Mouse (Mus musculus): ENCODE data around the gene Rps11. TPM values are rescaled to one million over a fixed set of nuclear protein-coding genes. Genes with fewer than 3 reads are reported as not detected.
"Not testable (repeated sequence)": the region's sequence is repeated elsewhere in the genome, so short reads cannot be mapped to it uniquely, and the experiment has no call there.

Gene Rps11
- polyA plus RNA-seq, 1 experiment from 2014 or later: 1,388 TPM

DNA sequence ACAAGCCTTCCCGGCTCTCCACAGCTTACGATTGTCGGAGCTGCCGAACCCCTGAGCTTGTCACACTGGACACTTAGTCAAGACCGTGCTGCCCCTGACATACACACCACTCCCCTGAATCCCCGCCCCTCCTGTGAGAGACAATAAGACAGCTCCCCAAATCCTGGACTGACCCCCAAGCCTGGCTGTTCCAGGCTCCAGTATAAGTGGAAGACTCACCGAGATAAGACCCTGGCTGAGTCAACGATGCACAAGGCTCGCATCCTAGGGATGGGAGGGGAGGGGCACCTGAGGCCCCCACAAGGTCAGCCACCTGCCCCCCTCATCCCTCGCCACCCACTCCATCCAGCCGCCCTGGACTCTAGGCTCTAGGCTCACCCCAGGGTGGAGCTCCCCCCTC, 7.6 kb upstream of the Rps11 start:
- WGBS (ENCODE audit: missing documents): 94% methylated on average over 11 of the region's 11 CpGs
- Histone ChIP-seq H3K79me2 (ENCODE audit: inconsistent target) (peaks cover 17% of the 10 kb centered on the region), H3K36me3 (ENCODE audit: inconsistent target) (peaks cover 3% of the 10 kb centered on the region; the same call in 1 of the 2 replicates), H3K27ac (no peak overlapping the region), H3K4me3 (ENCODE audit: inconsistent target) (no peak overlapping the region)

DNA sequence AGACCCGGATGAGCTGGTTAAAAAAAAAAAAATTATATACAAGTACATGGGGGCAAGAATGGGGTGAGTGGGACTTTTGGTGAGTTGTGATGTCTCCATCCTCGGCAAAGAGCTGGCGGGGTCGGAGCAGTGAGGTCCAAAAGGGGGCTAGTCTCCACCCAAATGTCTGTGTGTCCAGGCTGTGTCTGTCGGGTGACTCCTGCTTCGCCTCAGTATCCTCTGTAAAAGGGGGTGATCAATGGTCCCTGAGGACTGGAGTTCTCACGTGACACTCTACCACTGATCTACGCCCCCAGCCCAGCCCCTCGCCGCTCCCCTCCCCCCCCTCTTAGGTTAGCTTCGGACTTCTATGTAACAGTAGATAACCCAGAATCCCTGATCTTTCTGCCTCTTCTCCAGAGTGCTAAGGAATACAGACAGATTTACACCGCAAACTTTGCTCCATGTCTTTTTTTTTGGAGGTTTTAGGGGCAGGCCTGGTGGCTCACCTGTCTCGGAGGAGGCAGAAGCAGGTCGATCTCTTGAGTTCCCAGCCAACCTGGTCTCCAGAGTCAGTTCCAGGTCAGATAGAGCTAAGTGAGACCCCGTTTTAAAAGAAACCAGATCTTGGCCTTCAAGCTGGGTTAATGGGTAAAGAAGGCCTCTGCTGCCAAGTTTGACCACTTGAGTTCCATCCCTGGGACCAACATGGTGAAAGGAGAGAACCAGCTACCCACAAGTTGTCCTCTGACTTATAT, 5.7 kb upstream of the Rps11 start:
- Histone ChIP-seq H3K4me3 (ENCODE audit: inconsistent target) (peak overlapping the region; percentile 62), H3K36me3 (ENCODE audit: inconsistent target) (peaks cover 21% of the 10 kb centered on the region), H3K79me2 (ENCODE audit: inconsistent target) (peaks cover 25% of the 10 kb centered on the region), H3K27ac (peak overlapping the region; percentile 85)
- WGBS (ENCODE audit: missing documents): 81% methylated on average over 15 of the region's 15 CpGs

DNA sequence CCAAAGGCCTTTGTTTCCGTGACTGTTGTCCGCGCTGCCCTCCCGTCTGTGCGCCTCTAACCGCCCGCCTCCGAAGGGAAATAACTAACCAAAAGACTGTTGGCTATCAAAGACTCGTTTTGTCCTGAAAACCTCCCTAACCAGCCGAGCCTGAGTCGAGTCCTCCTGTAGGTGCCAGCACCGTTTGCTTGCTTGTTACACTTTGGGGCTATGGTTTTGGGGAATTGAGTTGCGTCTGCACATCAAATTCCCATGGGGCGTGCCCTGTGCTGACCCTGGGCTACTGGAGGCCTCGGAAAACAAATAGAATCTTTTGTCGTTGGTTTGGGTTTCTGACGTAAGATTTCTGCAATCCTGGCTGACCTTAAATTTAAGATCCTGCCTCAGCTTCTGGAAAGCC, 5.1 kb upstream of the Rps11 start:
- H3K79me2 ChIP-seq (ENCODE audit: inconsistent target): peaks cover 25% of the 10 kb centered on the region
- WGBS (ENCODE audit: missing documents): under 1% methylated on average over 17 of the region's 17 CpGs
- H3K4me3 ChIP-seq (ENCODE audit: inconsistent target): peak overlapping the region; percentile 62
- H3K27ac ChIP-seq: peak overlapping the region; percentile 85
- H3K36me3 ChIP-seq (ENCODE audit: inconsistent target): peaks cover 21% of the 10 kb centered on the region

DNA sequence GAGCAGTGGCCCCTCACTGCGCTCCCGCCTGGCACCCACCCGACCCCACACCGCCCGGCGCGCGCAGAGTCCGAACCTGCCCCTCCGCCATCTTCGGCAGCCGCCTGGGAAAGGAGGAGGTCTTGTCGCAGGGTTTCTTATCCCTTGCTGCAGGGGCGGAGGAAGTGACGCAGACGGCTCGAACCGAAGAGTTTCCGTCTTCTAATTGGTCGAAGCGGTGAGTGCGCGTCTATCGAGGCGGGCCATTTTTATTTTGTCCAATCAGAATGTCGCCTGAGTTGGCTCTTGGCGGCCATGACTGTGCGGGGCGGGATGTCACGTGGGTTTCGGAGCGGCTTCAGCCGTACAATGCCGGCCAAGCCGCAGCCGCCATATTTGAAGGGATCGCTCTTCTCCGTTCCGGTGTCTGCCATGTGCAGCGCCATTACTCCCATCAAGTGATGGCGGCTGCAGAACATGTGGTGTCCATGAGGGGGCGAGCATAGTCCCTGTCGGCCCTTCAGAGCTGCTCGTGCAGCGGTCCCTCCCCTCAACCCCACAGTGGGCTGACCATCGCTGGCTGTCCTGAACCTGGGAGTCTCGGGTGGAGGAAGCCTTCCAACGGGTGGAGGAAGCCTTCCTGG, 4.5 kb upstream of the Rps11 start, which contains the start of gene Rpl13a:
TSS of gene Rpl13a (minus strand) at position 138 of the 623 bp plus-strand sequence.
- Histone ChIP-seq H3K4me3 (ENCODE audit: inconsistent target) (peak within 1 kb of the TSS; percentile 99), H3K36me3 (ENCODE audit: inconsistent target) (peaks cover 21% of the 10 kb centered on the region), H3K27ac (peak within 1 kb of the TSS; percentile 90), H3K79me2 (ENCODE audit: inconsistent target) (peaks cover 29% of the 10 kb centered on the region)
- under 1% methylated on average over 48 of the region's 48 CpGs for WGBS (ENCODE audit: missing documents)

DNA sequence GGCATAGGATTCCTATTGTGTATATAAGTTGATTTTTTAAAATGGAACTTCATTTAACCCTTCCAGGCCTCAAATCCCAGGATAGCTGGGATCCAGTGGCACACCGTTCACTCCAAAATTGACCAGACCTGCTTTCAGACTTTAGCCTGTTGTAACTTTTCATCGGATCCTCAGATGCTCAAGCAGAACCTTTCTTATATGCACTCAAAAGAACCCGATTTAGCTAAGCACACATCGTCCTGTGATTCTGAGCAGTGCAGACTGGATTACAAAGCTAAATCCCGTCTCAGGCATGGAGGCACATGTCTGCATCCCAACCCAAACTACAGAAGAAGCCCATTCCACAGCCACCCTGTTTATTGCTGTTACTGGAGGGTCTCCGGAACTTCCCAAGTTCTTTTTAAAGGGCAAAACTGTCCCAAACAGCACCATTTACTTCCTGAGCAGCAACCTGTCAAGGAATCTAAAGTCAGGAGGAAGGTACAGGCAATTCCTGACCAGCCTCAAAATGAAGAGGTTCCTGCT, 3.5 kb upstream of the Rps11 start:
- peak overlapping the region; percentile 99 for H3K4me3 ChIP-seq (ENCODE audit: inconsistent target)
- peaks cover 23% of the 10 kb centered on the region for H3K36me3 ChIP-seq (ENCODE audit: inconsistent target)
- peaks cover 39% of the 10 kb centered on the region for H3K79me2 ChIP-seq (ENCODE audit: inconsistent target)
- under 1% methylated on average over 6 of the region's 6 CpGs for WGBS (ENCODE audit: missing documents)
- peak overlapping the region; percentile 90 for H3K27ac ChIP-seq

DNA sequence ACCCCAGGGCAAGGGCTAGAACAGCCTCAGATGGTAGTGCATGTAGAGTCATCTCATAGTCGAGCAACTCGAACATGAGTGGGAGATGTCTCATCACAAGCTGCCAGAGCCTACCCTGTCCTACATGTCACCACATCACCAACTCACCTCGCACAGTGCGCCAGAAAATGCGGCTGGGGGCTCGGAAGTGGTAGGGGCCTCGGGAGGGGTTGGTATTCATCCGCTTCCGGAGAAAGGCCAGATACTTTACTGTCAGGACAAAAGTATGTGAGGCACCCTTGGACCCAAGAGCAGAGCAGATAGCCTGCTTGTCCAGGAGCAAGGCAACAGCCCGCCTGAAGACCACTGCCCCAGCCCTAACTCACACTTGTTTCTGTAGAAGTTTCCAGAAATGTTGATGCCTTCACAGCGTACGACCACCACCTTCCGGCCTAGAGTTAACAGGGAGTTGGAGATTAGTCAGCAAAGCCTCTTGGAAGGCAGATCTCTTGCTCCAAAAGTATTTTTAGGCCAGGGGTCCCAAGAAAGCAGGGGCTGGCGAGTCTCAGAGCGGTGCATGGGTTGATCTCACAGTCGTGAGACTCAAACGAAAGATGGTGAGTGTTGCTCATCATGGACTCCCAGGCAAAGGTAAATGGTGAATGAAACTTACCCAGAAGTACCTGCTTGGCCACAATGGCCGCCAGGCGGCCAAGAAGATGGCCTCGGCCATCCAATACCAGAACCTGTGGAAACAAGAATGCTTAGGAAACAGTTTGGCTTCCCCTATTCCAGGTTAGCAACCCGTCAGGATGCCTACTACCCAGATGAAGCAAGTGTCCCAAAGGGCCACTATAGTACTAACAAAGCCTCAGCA, 2.8 kb upstream of the Rps11 start:
- 56% methylated on average over 21 of the region's 21 CpGs for WGBS (ENCODE audit: missing documents)
- peak overlapping the region; percentile 99 for H3K4me3 ChIP-seq (ENCODE audit: inconsistent target)
- peaks cover 30% of the 10 kb centered on the region for H3K36me3 ChIP-seq (ENCODE audit: inconsistent target)

DNA sequence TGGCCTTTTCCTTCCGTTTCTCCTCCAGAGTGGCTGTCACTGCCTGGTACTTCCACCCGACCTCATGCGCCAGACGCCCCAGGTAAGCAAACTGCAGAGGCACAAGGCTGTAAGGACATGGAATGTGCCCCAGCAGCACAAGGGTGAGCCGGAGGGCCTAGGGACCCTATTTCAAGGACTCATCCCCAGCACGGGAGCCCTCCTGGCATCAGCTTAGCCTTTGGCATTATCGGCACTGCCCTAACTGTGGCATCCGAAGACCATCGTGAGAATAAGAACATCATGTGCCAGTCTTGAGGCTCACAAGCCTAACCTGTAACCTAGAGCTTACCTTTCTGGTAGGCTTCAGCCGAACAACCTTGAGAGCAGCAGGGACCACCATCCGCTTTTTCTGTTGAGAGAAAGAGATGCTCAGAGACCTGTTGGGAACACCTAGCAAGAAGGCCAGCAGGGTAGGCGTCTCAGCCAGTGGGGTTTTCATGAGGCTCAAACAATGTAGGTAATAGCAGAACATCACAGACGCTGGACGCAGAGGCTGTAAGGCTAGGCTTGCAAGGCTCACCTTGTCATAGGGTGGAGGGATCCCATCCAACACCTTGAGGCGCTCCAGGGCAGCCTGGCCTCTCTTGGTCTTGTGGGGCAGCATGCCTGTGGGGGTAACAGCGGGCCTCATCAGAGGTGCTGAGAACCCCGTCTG, 2.1 kb upstream of the Rps11 start:
- Histone ChIP-seq H3K79me2 (ENCODE audit: inconsistent target) (peaks cover 43% of the 10 kb centered on the region), H3K36me3 (ENCODE audit: inconsistent target) (peaks cover 38% of the 10 kb centered on the region), H3K27ac (peak overlapping the region; percentile 90; the same call in 1 of the 2 replicates), H3K4me3 (ENCODE audit: inconsistent target) (no peak overlapping the region)
- 88% methylated on average over 17 of the region's 17 CpGs for WGBS (ENCODE audit: missing documents)

More for the DNA sequence above, 2.8 kb upstream of the Rps11 start:
- Histone ChIP-seq H3K27ac (peak overlapping the region; percentile 90), H3K79me2 (ENCODE audit: inconsistent target) (peaks cover 43% of the 10 kb centered on the region)

DNA sequence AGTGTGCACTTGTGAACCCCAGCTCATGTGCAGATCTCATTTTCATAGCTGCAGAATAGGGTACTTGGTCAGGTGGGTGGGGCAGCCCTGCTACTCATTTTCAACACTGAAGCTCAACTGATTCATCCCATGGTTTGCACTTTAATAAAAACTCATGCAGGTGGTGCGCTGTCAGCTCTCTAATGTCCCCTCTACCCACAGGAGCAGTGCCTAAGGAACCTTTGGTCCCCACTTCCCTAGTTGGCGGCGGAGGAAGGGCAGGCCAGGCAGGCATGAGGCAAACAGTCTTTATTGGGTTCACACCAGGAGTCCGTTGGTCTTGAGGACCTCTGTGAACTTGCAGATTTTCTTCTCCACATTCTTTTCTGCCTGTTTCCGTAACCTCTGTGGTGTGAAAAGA, 1.4 kb upstream of the Rps11 start:
- H3K4me3 ChIP-seq (ENCODE audit: inconsistent target); H3K27ac ChIP-seq: not testable (repeated sequence)
- peaks cover 44% of the 10 kb centered on the region for H3K36me3 ChIP-seq (ENCODE audit: inconsistent target)
- peaks cover 43% of the 10 kb centered on the region for H3K79me2 ChIP-seq (ENCODE audit: inconsistent target)
- WGBS (ENCODE audit: missing documents): 74% methylated on average over 5 of the region's 5 CpGs

DNA sequence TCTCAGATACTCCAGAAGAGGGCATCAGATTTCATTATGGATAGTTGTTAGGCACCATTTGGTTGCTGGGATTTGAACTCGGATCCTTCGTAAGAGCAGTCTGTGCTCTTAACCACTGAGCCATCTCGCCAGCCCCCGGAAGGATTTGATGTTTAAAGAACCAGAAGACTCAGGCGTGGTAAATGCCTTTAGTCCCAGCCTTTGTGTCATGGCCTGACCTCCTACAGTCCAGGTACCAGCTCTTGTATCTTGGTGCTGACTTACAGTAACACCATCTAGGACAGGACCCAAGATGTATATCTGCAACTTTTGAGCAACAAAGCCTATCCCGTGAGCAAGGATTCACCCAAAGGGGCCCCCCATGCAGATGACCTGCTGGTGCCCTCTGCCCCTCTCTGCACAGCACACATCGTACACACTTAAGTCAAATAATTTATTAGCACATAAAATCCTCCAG, 933 bp upstream of the Rps11 start:
- WGBS (ENCODE audit: missing documents): 85% methylated on average over 7 of the region's 7 CpGs
- peaks cover 49% of the 10 kb centered on the region for H3K36me3 ChIP-seq (ENCODE audit: inconsistent target)
- peaks cover 43% of the 10 kb centered on the region for H3K79me2 ChIP-seq (ENCODE audit: inconsistent target)
- peak overlapping the region; percentile 36; the same call in 1 of the 2 replicates for H3K27ac ChIP-seq
- no peak overlapping the region for H3K4me3 ChIP-seq (ENCODE audit: inconsistent target)

DNA sequence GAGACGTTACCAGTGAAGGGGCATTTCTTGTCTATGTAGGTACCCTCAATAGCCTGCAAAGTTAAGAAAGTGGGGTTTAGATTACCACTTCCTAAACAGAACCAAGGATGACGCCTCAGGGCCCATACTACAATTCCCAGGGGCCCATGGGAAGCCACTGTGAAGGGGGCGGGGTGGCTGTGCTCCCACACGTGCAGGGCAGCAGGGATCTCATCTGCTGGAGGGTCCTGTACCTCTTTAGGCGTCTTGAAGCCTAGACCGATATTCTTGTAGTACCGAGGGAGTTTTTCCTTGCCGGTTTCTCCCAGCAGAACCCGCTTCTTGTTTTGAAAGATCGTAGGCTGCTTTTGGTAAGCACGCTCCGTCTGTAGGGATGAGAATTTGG, 1.1 kb downstream of the Rps11 start:
- Histone ChIP-seq H3K79me2 (ENCODE audit: inconsistent target) (peaks cover 39% of the 10 kb centered on the region), H3K27ac (peak overlapping the region; percentile 95), H3K36me3 (ENCODE audit: inconsistent target) (peaks cover 53% of the 10 kb centered on the region), H3K4me3 (ENCODE audit: inconsistent target) (peak overlapping the region; percentile 99)
- WGBS (ENCODE audit: missing documents): 7% methylated on average over 12 of the region's 12 CpGs

DNA sequence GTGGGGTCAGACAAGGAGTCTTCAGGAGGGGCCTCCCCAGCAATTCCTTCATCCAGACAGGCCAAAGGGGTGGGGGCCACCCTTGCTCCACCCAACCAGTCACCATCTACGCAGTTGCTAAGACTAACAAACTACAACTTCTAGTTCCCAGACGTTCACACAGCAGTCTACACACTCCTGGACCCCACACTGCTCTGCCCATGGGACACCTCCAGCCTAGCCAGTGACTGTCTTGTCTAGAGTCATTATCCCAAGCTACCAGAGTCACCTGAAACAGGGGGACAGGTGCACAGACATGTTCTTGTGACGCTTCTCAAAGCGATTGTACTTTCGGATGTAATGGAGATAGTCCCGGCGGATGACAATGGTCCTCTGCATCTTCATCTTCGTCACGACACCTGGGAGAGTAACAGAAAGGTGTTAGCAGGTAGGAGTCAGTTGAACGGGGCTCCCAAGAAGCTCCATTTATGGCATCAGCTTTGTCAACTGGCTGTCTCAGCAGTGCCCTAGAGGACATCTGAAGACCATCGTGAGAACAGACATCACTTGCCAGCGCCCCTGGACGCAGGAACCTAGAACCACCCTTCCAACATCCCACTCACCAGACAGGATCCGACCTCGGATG, 1.6 kb downstream of the Rps11 start:
- H3K79me2 ChIP-seq (ENCODE audit: inconsistent target): peaks cover 34% of the 10 kb centered on the region
- H3K36me3 ChIP-seq (ENCODE audit: inconsistent target): peaks cover 53% of the 10 kb centered on the region
- H3K27ac ChIP-seq: peak overlapping the region; percentile 95
- H3K4me3 ChIP-seq (ENCODE audit: inconsistent target): peak overlapping the region; percentile 99
- 67% methylated on average over 13 of the region's 15 CpGs for WGBS (ENCODE audit: missing documents)

DNA sequence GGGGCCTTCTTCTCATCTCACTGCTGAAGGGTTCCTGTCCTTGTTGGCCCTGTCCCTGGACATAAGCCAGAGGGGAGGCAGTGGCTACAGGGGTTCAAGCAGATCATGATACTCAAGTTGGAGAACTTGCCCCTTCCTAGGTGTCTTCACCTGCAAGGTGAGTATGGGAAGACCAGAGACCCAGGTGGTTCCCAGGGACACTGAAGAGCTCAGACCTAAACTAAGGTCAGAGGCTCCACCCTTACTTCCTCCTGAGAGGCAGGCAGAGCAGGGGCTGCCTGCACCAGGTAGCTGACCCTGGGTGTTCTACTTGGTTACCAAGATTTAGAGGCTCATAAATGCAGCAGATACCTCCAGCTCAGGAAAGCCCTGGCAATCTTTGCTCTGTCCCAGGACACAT, 2.3 kb downstream of the Rps11 start:
- Histone ChIP-seq H3K36me3 (ENCODE audit: inconsistent target) (peaks cover 51% of the 10 kb centered on the region), H3K27ac (no peak overlapping the region), H3K79me2 (ENCODE audit: inconsistent target) (peaks cover 27% of the 10 kb centered on the region), H3K4me3 (ENCODE audit: inconsistent target) (no peak overlapping the region)

DNA sequence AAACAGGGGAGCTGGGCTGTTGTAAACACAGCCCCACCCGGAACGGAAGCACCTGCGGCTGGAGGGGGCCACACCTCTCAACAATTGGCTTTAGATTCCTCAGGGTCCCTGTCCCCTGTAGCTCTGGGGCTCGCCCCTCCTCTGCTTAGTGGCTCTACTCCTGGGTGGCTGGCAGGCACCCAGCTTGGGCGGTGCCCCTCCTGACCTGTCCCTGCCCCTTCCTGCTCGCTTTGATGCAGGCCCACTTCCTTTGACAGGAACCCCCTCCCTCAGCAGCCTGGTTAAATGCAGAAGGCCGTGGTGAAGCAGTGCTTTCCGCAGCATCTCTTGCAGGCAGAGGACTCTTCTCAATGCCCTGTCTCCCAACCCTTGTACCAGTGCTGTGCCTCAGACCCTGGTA, 2.8 kb downstream of the Rps11 start:
- Histone ChIP-seq H3K4me3 (ENCODE audit: inconsistent target) (no peak overlapping the region), H3K79me2 (ENCODE audit: inconsistent target) (peaks cover 21% of the 10 kb centered on the region), H3K36me3 (ENCODE audit: inconsistent target) (peaks cover 46% of the 10 kb centered on the region), H3K27ac (no peak overlapping the region)
- 22% methylated on average over 7 of the region's 8 CpGs for WGBS (ENCODE audit: missing documents)
